Mouse (Mus musculus): ENCODE measurements around the gene Raver1. TPM values are rescaled to one million over a fixed set of nuclear protein-coding genes. Genes with fewer than 3 reads are reported as not detected.

Gene Raver1
- polyA plus RNA-seq (2012; rRNA removed): 31.9 and 36.1 TPM in 2 replicates

GRCm38 (mm10) chr9:21091707-21092320 lies at the start of gene Raver1, which contains the start of gene Gm38431:
Gene Raver1 (minus strand): TSS chr9:21092008.
Gene Gm38431 (minus strand): TSS chr9:21091997.

GRCm38 (mm10) chr9:21131059-21131956 lies 39.5 kb upstream of the Raver1 start, which contains the start of gene Tyk2:
Gene Tyk2 (minus strand): TSS chr9:21131243.

GRCm38 (mm10) chr9:21073044-21073840 lies 18.6 kb downstream of the Raver1 start, which contains the start of the genes Gm49373 and Fdx1l:
Gene Gm49373 (minus strand): TSS chr9:21073096.
Gene Fdx1l (minus strand): TSS chr9:21073614.

GRCm38 (mm10) chr9:21067006-21067684 lies 24.7 kb downstream of the Raver1 start, which contains the start of gene Zglp1:
Gene Zglp1 (minus strand): TSS chr9:21067093.

GRCm38 (mm10) chr9:21031896-21032351 lies 59.9 kb downstream of the Raver1 start, which contains the start of gene Icam5:
Gene Icam5 (plus strand): TSS chr9:21032073.

GRCm38 (mm10) chr9:21029291-21030054 lies 62.3 kb downstream of the Raver1 start, which contains the start of gene Icam4:
Gene Icam4 (plus strand): TSS chr9:21029373.

Other genes with a start within 250 kb of the Raver1 start
- gene A230050P20Rik, start 223.4 kb downstream of the Raver1 start, polyA plus RNA-seq (2012; rRNA removed): 27.0 and 29.6 TPM in 2 replicates
- gene Angptl6, start 212.3 kb downstream of the Raver1 start, polyA plus RNA-seq (2012; rRNA removed): 4.6 and 6.6 TPM in 2 replicates
- 46.2 and 52.6 TPM in 2 replicates for gene Ppan, start 203.8 kb downstream of the Raver1 start, polyA plus RNA-seq (2012; rRNA removed)
- 65.9 and 73.1 TPM in 2 replicates for gene Eif3g, start 193.4 kb downstream of the Raver1 start, polyA plus RNA-seq (2012; rRNA removed)
- 11.1 and 12.4 TPM in 2 replicates for gene Dnmt1, start 132.1 kb downstream of the Raver1 start, polyA plus RNA-seq (2012; rRNA removed)
- gene S1pr2, start 115.2 kb downstream of the Raver1 start, polyA plus RNA-seq (2012; rRNA removed): 3.9 and 4.3 TPM in 2 replicates
- gene Mrpl4, start 89.3 kb downstream of the Raver1 start, polyA plus RNA-seq (2012; rRNA removed): 76.8 and 86.2 TPM in 2 replicates
- 3.9 and 4.4 TPM in 2 replicates for gene Icam1, start 76.0 kb downstream of the Raver1 start, polyA plus RNA-seq (2012; rRNA removed)
- 0.21 and 0.30 TPM in 2 replicates for gene Icam4, start 62.6 kb downstream of the Raver1 start, polyA plus RNA-seq (2012; rRNA removed)
- gene Icam5, start 59.9 kb downstream of the Raver1 start, polyA plus RNA-seq (2012; rRNA removed): 0.21 and 0.48 TPM in 2 replicates
- 0.12 and 1.0 TPM in 2 replicates for gene Zglp1, start 24.9 kb downstream of the Raver1 start, polyA plus RNA-seq (2012; rRNA removed)
- gene Gm49373, start 18.9 kb downstream of the Raver1 start, polyA plus RNA-seq (2012; rRNA removed): 0.09 TPM in 1 of 2 replicates, not detected in the other
- 22.8 and 51.6 TPM in 2 replicates for gene Fdx1l, start 18.4 kb downstream of the Raver1 start, polyA plus RNA-seq (2012; rRNA removed)
- gene Gm38431, start within 50 bp of the Raver1 start, polyA plus RNA-seq (2012; rRNA removed): 6.2 and 11.8 TPM in 2 replicates
- gene Tyk2, start 39.2 kb upstream of the Raver1 start, polyA plus RNA-seq (2012; rRNA removed): 12.0 and 13.6 TPM in 2 replicates
- 19.9 and 23.4 TPM in 2 replicates for gene Cdc37, start 58.0 kb upstream of the Raver1 start, polyA plus RNA-seq (2012; rRNA removed)
- gene Pde4a, start 73.7 kb upstream of the Raver1 start, polyA plus RNA-seq (2012; rRNA removed): 4.6 and 5.4 TPM in 2 replicates
- 42.1 and 51.8 TPM in 2 replicates for gene Keap1, start 147.4 kb upstream of the Raver1 start, polyA plus RNA-seq (2012; rRNA removed)
- 9.1 and 21.3 TPM in 2 replicates for gene S1pr5, start 156.4 kb upstream of the Raver1 start, polyA plus RNA-seq (2012; rRNA removed)
- gene Atg4d, start 173.3 kb upstream of the Raver1 start, polyA plus RNA-seq (2012; rRNA removed): 33.3 and 62.7 TPM in 2 replicates
- 7.5 and 7.9 TPM in 2 replicates for gene Kri1, start 196.0 kb upstream of the Raver1 start, polyA plus RNA-seq (2012; rRNA removed)
- gene Cdkn2d, start 199.4 kb upstream of the Raver1 start, polyA plus RNA-seq (2012; rRNA removed): 12.6 and 18.9 TPM in 2 replicates
- gene Ap1m2, start 220.3 kb upstream of the Raver1 start, polyA plus RNA-seq (2012; rRNA removed): 30.6 and 32.9 TPM in 2 replicates
- 33.9 and 44.4 TPM in 2 replicates for gene Slc44a2, start 228.7 kb upstream of the Raver1 start, polyA plus RNA-seq (2012; rRNA removed)